ENCODE assay signal across 9 mouse cellular contexts in the genomic region with DNA sequence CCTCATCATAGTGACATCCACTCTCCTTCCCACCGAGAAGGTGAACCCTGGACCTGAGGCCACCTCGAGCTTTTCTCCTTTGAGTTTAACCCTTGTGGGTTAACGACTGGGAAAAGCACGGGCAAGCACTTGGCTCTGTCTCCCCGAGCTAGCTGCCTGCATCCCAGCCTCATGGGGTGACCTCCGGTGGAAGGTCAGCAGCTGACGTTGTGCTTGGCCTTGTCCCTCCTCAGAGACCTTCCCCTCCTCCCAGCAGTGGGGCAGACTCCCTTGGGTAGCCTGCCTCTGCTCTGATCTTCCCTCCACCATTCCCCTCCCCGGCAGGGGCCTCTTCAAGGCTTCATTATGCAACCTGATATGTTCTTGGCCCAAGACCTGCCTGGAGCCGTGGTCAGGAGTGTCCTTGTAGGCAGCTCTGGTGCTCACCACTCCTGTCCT. TPM values are rescaled to one million over a fixed set of nuclear protein-coding genes. Genes with fewer than 3 reads are reported as not detected.
A peak's percentile ranks its signal among the peaks of the same experiment; 100 is the strongest.
DNase-seq lines count a peak whose midpoint lies in the region; TF ChIP-seq lines count a peak whose summit lies in the region.
"Had no signal": no experiment of that assay in that cellular context is flagged by ENCODE, and none has a peak within 500 bp of the region (broad histone marks: within the 10 kb centered on the region; RNA-seq: fewer than 3 reads in every experiment).

No protein-coding gene starts in this region.

- no peak for DNase-seq in layer of hippocampus, adult 2 months (ENCODE audit: low spot score in 2 of 2)
- DNase-seq in layer of hippocampus, postnatal 36 days = no peak
- DNase-seq in adrenal gland, postnatal 10 days = peak; percentile 87
- peak; percentile 29 for DNase-seq in heart, postnatal 4 days
- DNase-seq in lung, postnatal 10 days = peak; percentile 38
- no peak for DNase-seq in natural killer cell, adult 2 months (ENCODE audit: low spot score in 2 of 2)
- DNase-seq in urinary bladder, adult 18-20 months (ENCODE audit: low spot score in 2 of 2) = no peak
- DNase-seq: liver, embryonic 13.5 days had no signal

- no peak for TF ChIP-seq CTCF in layer of hippocampus, adult 2 months (conservative IDR thresholded peaks at IDR 0.05)

- no peak overlapping the region for H3K4me3 ChIP-seq in layer of hippocampus, adult 2 months
- H3K4me3 ChIP-seq: liver, embryonic 13.5 days had no signal

- peak overlapping the region; percentile 92 for H3K27ac ChIP-seq in layer of hippocampus, adult 2 months
- H3K27ac ChIP-seq: liver, embryonic 13.5 days had no signal

RNA-seq across cellular contexts. Expression of a gene that starts 38.2 kb away (rescaled TPM):
- total RNA-seq in layer of hippocampus, adult 2 months (2021) = 100 to 1,000 TPM; 312 to 318 TPM
- 100 to 1,000 TPM; 310 to 316 TPM for total RNA-seq in layer of hippocampus, postnatal 36 days (2021)
- 10 to 100 TPM; 50.9 to 69.5 TPM for total RNA-seq in adrenal gland, postnatal 10 days (2021)
- 1 to 10 TPM; 7.1 to 8.1 TPM for total RNA-seq in heart, postnatal 4 days (2021)
- total RNA-seq: hematopoietic stem cell, adult 5-6 weeks had no signal

Comparison
In these comparisons a context has a peak if more than half of its experiments do, and no peak if none do; other contexts are left out.
1. DNase-seq: peak in adrenal gland, postnatal 10 days (single experiment), heart, postnatal 4 days (single experiment) and lung, postnatal 10 days (single experiment); none in layer of hippocampus, adult 2 months (0 of 2), layer of hippocampus, postnatal 36 days (0 of 2), natural killer cell, adult 2 months (0 of 2) and urinary bladder, adult 18-20 months (0 of 2).
2. RNA of a gene that starts 38.2 kb away (total RNA-seq): 312 to 318 TPM in layer of hippocampus, adult 2 months, 310 to 316 TPM in layer of hippocampus, postnatal 36 days and 50.9 to 69.5 TPM in adrenal gland, postnatal 10 days; 7.1 to 8.1 TPM in heart, postnatal 4 days; every median in the first group is over 4 times any median in the second.